Mouse (Mus musculus) MEL (cell line): ENCODE measurements around the gene Pstk. TPM values are rescaled to one million over a fixed set of nuclear protein-coding genes. Genes with fewer than 3 reads are reported as not detected.

ENCODE experiments used
- DNase-seq: peaks from one replicate; pipeline ENCODE4 v3.0.0; 2011; ENCODE audit warnings: low read depth, low spot score
- H3K27ac ChIP-seq: 2 replicates; pipeline ENCODE4 v1.5.1; 2012; ENCODE audit warnings: low read depth, mild to moderate bottlenecking, control low read depth, low read length, moderate library complexity; ENCODE audit not compliant: control insufficient read depth
- H3K27me3 ChIP-seq, 2 experiments: fragments of 150-350 bp in 1 of 2; sonication (generic) in 1 of 2; 2 replicates each; pipeline ENCODE4 v1.6.1; 2012; ENCODE audit warnings: low read length in 2 of 2, mild to moderate bottlenecking in 2 of 2, improper control_type of control experiment in 1 of 2, moderate library complexity in 1 of 2; ENCODE audit not compliant: insufficient read depth in 2 of 2, control insufficient read depth in 1 of 2
- H3K36me3 ChIP-seq, 2 experiments: 2 replicates each; pipeline ENCODE4 v1.6.1; 2012 to 2014; ENCODE audit warnings: low read length in 2 of 2, improper control_type of control experiment in 1 of 2, inconsistent platforms in 1 of 2, mild to moderate bottlenecking in 1 of 2; ENCODE audit not compliant: insufficient read depth in 2 of 2, control insufficient read depth in 1 of 2
- H3K4me1 ChIP-seq, 2 experiments: fragments of 150-350 bp in 1 of 2; sonication (generic) in 1 of 2; 2 replicates each; pipeline ENCODE4 v1.6.1; 2012; ENCODE audit warnings: low read length in 2 of 2, improper control_type of control experiment in 1 of 2, mild to moderate bottlenecking in 1 of 2; ENCODE audit not compliant: insufficient read depth in 2 of 2, control insufficient read depth in 1 of 2
- H3K4me3 ChIP-seq, 2 experiments: fragments of 150-350 bp in 1 of 2; sonication (generic) in 1 of 2; 2 replicates each; pipeline ENCODE4 v1.5.1; 2012; ENCODE audit warnings: low read depth in 2 of 2, low read length in 2 of 2, mild to moderate bottlenecking in 2 of 2, moderate library complexity in 2 of 2, control low read depth in 1 of 2, improper control_type of control experiment in 1 of 2; ENCODE audit not compliant: control insufficient read depth in 1 of 2, insufficient read depth in 1 of 2
- H3K79me2 ChIP-seq: 2 replicates; pipeline ENCODE4 v1.6.1; 2012; ENCODE audit warnings: mild to moderate bottlenecking, low read length, moderate library complexity; ENCODE audit not compliant: control insufficient read depth, poor library complexity, insufficient read depth
- H3K9ac ChIP-seq: 2 replicates; pipeline ENCODE4 v1.6.1; 2012; ENCODE audit warnings: low read depth, mild to moderate bottlenecking, control low read depth, low read length, moderate library complexity; ENCODE audit not compliant: control insufficient read depth, poor library complexity, severe bottlenecking
- H3K9me3 ChIP-seq: fragments of 150-350 bp; sonication (generic); replicated peaks from 2 replicates; pipeline ENCODE4 v1.6.1; 2012; ENCODE audit warnings: mild to moderate bottlenecking, low read length, improper control_type of control experiment, moderate library complexity; ENCODE audit not compliant: insufficient read depth
- BHLHE40 ChIP-seq: IDR thresholded peaks from 2 replicates; pipeline ENCODE4 v1.6.1; 2012; ENCODE audit warnings: low read depth, mild to moderate bottlenecking, inconsistent platforms, low read length, improper control_type of control experiment, borderline replicate concordance
- CHD1 ChIP-seq: IDR thresholded peaks from 2 replicates; pipeline ENCODE4 v1.6.1; 2012; ENCODE audit warnings: low read depth, mild to moderate bottlenecking, inconsistent platforms, low read length, improper control_type of control experiment
- CTCF ChIP-seq, 3 experiments: IDR thresholded peaks in 2 of 3; conservative IDR thresholded peaks in 1 of 3; 2 replicates each; pipeline ENCODE4 v1.5.1; 2011 to 2012; ENCODE audit warnings: low read length in 3 of 3, low read depth in 2 of 3, mild to moderate bottlenecking in 2 of 3, improper control_type of control experiment in 1 of 3, inconsistent platforms in 1 of 3, mixed read lengths in 1 of 3, moderate library complexity in 1 of 3; ENCODE audit not compliant: control insufficient read depth in 1 of 3, insufficient read depth in 1 of 3, poor library complexity in 1 of 3, severe bottlenecking in 1 of 3
- ELF1 ChIP-seq: IDR thresholded peaks from 2 replicates; pipeline ENCODE4 v1.6.1; 2014; ENCODE audit warnings: low read depth, mild to moderate bottlenecking, inconsistent platforms, low read length, improper control_type of control experiment, moderate library complexity
- ETS1 ChIP-seq: IDR thresholded peaks from 2 replicates; pipeline ENCODE4 v1.6.1; 2012; ENCODE audit warnings: low read depth, mild to moderate bottlenecking, inconsistent platforms, low read length, improper control_type of control experiment, moderate library complexity
- GATA1 ChIP-seq: IDR thresholded peaks from 2 replicates; pipeline ENCODE4 v1.6.1; 2011; ENCODE audit warnings: low read depth, low read length, improper control_type of control experiment
- HCFC1 ChIP-seq: IDR thresholded peaks from 2 replicates; pipeline ENCODE4 v1.6.1; 2012; ENCODE audit warnings: low read depth, mild to moderate bottlenecking, inconsistent platforms, low read length, improper control_type of control experiment, moderate library complexity
- JUND ChIP-seq: IDR thresholded peaks from 2 replicates; pipeline ENCODE4 v1.6.1; 2011; ENCODE audit warnings: low read depth, mild to moderate bottlenecking, improper control_type of control experiment, low read length
- MAFK ChIP-seq: IDR thresholded peaks from 2 replicates; pipeline ENCODE4 v1.6.1; 2011; ENCODE audit warnings: low read depth, mild to moderate bottlenecking, low read length, improper control_type of control experiment, borderline replicate concordance
- MAX ChIP-seq: IDR thresholded peaks from 2 replicates; pipeline ENCODE4 v1.6.1; 2011; ENCODE audit warnings: low read length, improper control_type of control experiment
- MAZ ChIP-seq: IDR thresholded peaks from 2 replicates; pipeline ENCODE4 v1.6.1; 2012; ENCODE audit warnings: low read depth, mild to moderate bottlenecking, inconsistent platforms, low read length, improper control_type of control experiment
- MEF2A ChIP-seq: IDR thresholded peaks from 2 replicates; pipeline ENCODE4 v1.6.1; 2014; ENCODE audit warnings: low read depth, mild to moderate bottlenecking, inconsistent platforms, low read length, improper control_type of control experiment; ENCODE audit not compliant: poor library complexity, insufficient replicate concordance, severe bottlenecking; ENCODE audit errors: extremely low read depth
- MXI1 ChIP-seq: IDR thresholded peaks from 2 replicates; pipeline ENCODE4 v1.6.1; 2011; ENCODE audit warnings: mild to moderate bottlenecking, low read depth, low read length, improper control_type of control experiment
- MYB ChIP-seq: IDR thresholded peaks from 2 replicates; pipeline ENCODE4 v1.6.1; 2011; ENCODE audit warnings: mild to moderate bottlenecking, low read depth, low read length, improper control_type of control experiment
- NELFE ChIP-seq: IDR thresholded peaks from 2 replicates; pipeline ENCODE4 v1.6.1; 2011; ENCODE audit warnings: low read depth, low read length, improper control_type of control experiment
- POLR2A ChIP-seq, 2 experiments: IDR thresholded peaks; 2 replicates each; pipeline ENCODE4 v1.6.1; 2011 to 2012; ENCODE audit warnings: low read length in 2 of 2, mild to moderate bottlenecking in 2 of 2, control low read depth in 1 of 2, improper control_type of control experiment in 1 of 2, low read depth in 1 of 2, moderate library complexity in 1 of 2; ENCODE audit not compliant: control insufficient read depth in 1 of 2, insufficient read depth in 1 of 2, poor library complexity in 1 of 2
- POLR2AphosphoS2 ChIP-seq: IDR thresholded peaks from 2 replicates; pipeline ENCODE4 v1.6.1; 2011; ENCODE audit warnings: low read length, improper control_type of control experiment
- RCOR1 ChIP-seq: IDR thresholded peaks from 2 replicates; pipeline ENCODE4 v1.6.1; 2012; ENCODE audit warnings: low read depth, mild to moderate bottlenecking, inconsistent platforms, low read length, improper control_type of control experiment
- SIN3A ChIP-seq: IDR thresholded peaks from 2 replicates; pipeline ENCODE4 v1.6.1; 2012; ENCODE audit warnings: low read length, improper control_type of control experiment, inconsistent platforms
- SMC3 ChIP-seq: IDR thresholded peaks from 2 replicates; pipeline ENCODE4 v1.6.1; 2011; ENCODE audit warnings: low read depth, low read length, improper control_type of control experiment
- TAL1 ChIP-seq: IDR thresholded peaks from 2 replicates; pipeline ENCODE4 v1.6.1; 2012; ENCODE audit warnings: mild to moderate bottlenecking, inconsistent platforms, low read length, moderate library complexity, mixed read lengths
- TBP ChIP-seq: IDR thresholded peaks from 2 replicates; pipeline ENCODE4 v1.8.0; 2011; ENCODE audit warnings: low read depth, low read length, improper control_type of control experiment
- USF1 ChIP-seq: IDR thresholded peaks from 2 replicates; pipeline ENCODE4 v1.6.1; 2014; ENCODE audit warnings: low read depth, mild to moderate bottlenecking, inconsistent platforms, low read length, improper control_type of control experiment, moderate library complexity
- USF2 ChIP-seq, 2 experiments: IDR thresholded peaks; 2 replicates each; pipeline ENCODE4 v1.6.1; 2011 to 2012; ENCODE audit warnings: improper control_type of control experiment in 2 of 2, low read length in 2 of 2, borderline replicate concordance in 1 of 2, inconsistent platforms in 1 of 2, low read depth in 1 of 2, mild to moderate bottlenecking in 1 of 2; ENCODE audit not compliant: insufficient read depth in 1 of 2
- ZC3H11A ChIP-seq: IDR thresholded peaks from 2 replicates; pipeline ENCODE4 v1.6.1; 2012; ENCODE audit warnings: low read depth, mild to moderate bottlenecking, inconsistent platforms, low read length, improper control_type of control experiment
- ZKSCAN1 ChIP-seq: IDR thresholded peaks from 2 replicates; pipeline ENCODE4 v1.6.1; 2012; ENCODE audit warnings: low read depth, mild to moderate bottlenecking, inconsistent platforms, low read length, improper control_type of control experiment, moderate library complexity
- ZMIZ1 ChIP-seq: IDR thresholded peaks from 2 replicates; pipeline ENCODE4 v1.6.1; 2012; ENCODE audit warnings: low read depth, mild to moderate bottlenecking, inconsistent platforms, low read length, improper control_type of control experiment, moderate library complexity
- ZNF384 ChIP-seq: IDR thresholded peaks from 2 replicates; pipeline ENCODE4 v1.6.1; 2012; ENCODE audit warnings: low read depth, mild to moderate bottlenecking, inconsistent platforms, low read length, improper control_type of control experiment
- polyA plus RNA-seq, 2 experiments: library from polyadenylated mRNA; stranded (reverse) in 1 of 2; unstranded in 1 of 2; fragments of >175 nt in 1 of 2; fragments of >200 nt in 1 of 2; gene quantifications; 2 replicates each; pipeline versions ENCODE4 v1.2.1 to v1.2.4; 2012; ENCODE audit warnings: low replicate concordance in 2 of 2, low read depth in 1 of 2; ENCODE audit not compliant: insufficient read length in 2 of 2, insufficient read depth in 1 of 2, missing spikeins in 1 of 2
- total RNA-seq: library from RNA; depleted of rRNA; stranded (reverse); fragments of 300-350 nt; gene quantifications from 2 replicates; pipeline ENCODE4 v1.2.3, GENCODE M21; 2012

The Pstk gene
- total and polyA plus RNA-seq, 3 experiments = 36.1 to 57.5 TPM; not detected in 1

DNA sequence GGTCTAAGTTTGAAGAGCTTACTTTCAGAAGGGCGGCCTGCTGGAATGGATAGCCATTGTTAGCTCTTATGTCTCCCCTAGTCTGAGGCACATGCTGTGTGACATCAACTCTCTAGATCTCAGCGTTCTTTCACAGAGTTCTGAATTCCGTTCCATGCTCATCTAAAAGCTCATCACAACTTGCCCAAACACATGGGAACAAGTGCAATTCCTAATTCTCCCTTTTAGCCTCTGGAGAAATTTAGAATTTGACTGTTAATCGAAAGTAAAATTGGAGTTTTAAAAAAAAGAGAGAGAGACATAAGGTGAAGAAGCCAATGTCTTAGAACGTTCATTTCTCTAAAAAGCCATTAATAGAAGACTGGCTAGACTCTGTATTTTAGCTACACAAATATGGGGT is 41.5 kb upstream of the Pstk start, which contains the start of gene Fam24b:
TSS of gene Fam24b (minus strand) at position 101 of the 400 bp plus-strand sequence.
- no peak for DNase-seq
- Histone ChIP-seq H3K27ac (no peak within 1 kb of the TSS), H3K9ac (no peak within 1 kb of the TSS), H3K79me2 (no peaks in the 10 kb centered on the region), H3K36me3 (no peaks in the 10 kb centered on the region), H3K4me3 (no peak within 1 kb of the TSS), H3K4me1 (no peaks in the 10 kb centered on the region), H3K9me3 (no peaks in the 10 kb centered on the region), H3K27me3 (no peaks in the 10 kb centered on the region)
- TF ChIP-seq NELFE (no peak), POLR2A (IDR thresholded peaks at IDR 0.05; ENCODE audit: control insufficient read depth in 1 of 2, insufficient read depth in 1 of 2, low read depth in 1 of 2, low read length in 2 of 2, poor library complexity in 1 of 2) (no peak), ZMIZ1 (no peak), ZNF384 (no peak), USF1 (no peak), ELF1 (no peak), TAL1 (no peak), USF2 (IDR thresholded peaks at IDR 0.05; ENCODE audit: borderline replicate concordance in 1 of 2, insufficient read depth in 1 of 2, low read depth in 1 of 2, low read length in 2 of 2) (no peak), POLR2AphosphoS2 (no peak)

DNA sequence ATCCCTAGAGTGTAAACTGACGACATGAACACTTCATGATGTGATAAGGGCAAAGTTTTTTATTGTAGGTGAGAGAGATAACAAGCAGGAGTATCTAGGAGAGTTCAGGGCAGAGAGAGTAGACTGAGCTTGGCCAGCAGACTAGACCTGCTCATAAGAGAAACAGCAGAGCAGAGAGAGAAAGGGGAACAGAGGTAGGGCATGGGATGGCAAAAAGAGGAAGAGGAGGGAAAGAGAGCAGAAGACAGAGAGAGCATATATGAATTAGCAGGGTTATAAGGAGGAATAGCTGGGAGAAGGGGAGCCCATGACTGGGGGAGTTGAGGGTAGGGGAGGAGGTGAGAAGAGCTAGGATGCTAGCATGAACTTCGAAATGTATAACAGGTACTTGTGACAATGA is 39.3 kb upstream of the Pstk start:
- no peaks in the 10 kb centered on the region for H3K36me3 ChIP-seq
- H3K4me1 ChIP-seq = no peaks in the 10 kb centered on the region
- no peaks in the 10 kb centered on the region for H3K9me3 ChIP-seq
- H3K4me3 ChIP-seq = no peak overlapping the region
- no peaks in the 10 kb centered on the region for H3K27me3 ChIP-seq
- H3K9ac ChIP-seq = no peak overlapping the region
- no peaks in the 10 kb centered on the region for H3K79me2 ChIP-seq
- no peak overlapping the region for H3K27ac ChIP-seq
- no peak for TF ChIP-seq SMC3
- TF ChIP-seq GATA1 = 0 out of 2 replicates have a peak, but pooled peaks have one; percentile 10
- peak; percentile 57 for DNase-seq

DNA sequence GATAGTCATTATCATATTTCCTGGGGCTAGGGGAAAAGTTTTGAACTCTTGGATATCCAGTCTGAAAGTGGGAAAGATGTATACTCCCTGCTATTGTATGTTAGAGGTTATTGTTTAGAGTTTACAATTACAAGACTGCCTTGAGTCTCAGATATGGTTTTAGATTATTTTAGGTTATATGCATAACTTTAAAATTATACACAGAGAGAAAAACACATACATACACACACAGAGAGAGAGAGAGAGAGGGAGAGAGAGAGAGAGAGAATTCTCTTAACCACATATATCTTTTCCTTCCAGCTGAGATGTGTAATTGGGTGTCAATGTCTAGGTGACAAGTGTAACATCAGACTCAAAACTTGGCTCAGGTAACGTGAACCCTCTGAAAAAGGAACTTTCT is 37.4 kb upstream of the Pstk start, which contains the start of gene Fam24a:
TSS of gene Fam24a (plus strand) at position 301 of the 400 bp plus-strand sequence.
- no peak for DNase-seq
- TF ChIP-seq MAZ (no peak), POLR2AphosphoS2 (no peak), MAFK (no peak), ZNF384 (no peak), SIN3A (no peak), JUND (no peak), MAX (no peak), RCOR1 (no peak), CTCF (IDR thresholded peaks at IDR 0.05 in 2 of 3, conservative IDR thresholded peaks at IDR 0.05 in 1 of 3; ENCODE audit: control insufficient read depth in 1 of 3, insufficient read depth in 1 of 3, low read depth in 2 of 3, low read length in 3 of 3, poor library complexity in 1 of 3, severe bottlenecking in 1 of 3) (no peak), ZKSCAN1 (no peak), MYB (no peak), ETS1 (no peak), HCFC1 (no peak), TBP (no peak), BHLHE40 (no peak), MEF2A (no peak), TAL1 (no peak), MXI1 (no peak), ZC3H11A (no peak), CHD1 (no peak)
- no peaks in the 10 kb centered on the region for H3K36me3 ChIP-seq
- no peaks in the 10 kb centered on the region for H3K79me2 ChIP-seq
- H3K9me3 ChIP-seq = no peaks in the 10 kb centered on the region
- H3K4me3 ChIP-seq = no peak within 1 kb of the TSS
- H3K27me3 ChIP-seq = no peaks in the 10 kb centered on the region
- H3K27ac ChIP-seq = no peak within 1 kb of the TSS
- no peaks in the 10 kb centered on the region for H3K4me1 ChIP-seq
- no peak within 1 kb of the TSS for H3K9ac ChIP-seq
